Mouse (Mus musculus) thymus, adult 2 months (tissue): ENCODE data around the gene Apba1. TPM values are rescaled to one million over a fixed set of nuclear protein-coding genes. Genes with fewer than 3 reads are reported as not detected.

ENCODE experiments used
- DNase-seq: peaks from one replicate; pipeline ENCODE4 v3.0.0; 2021
- H3K27ac ChIP-seq: fragments of 200-500 bp; 2 replicates; pipeline ENCODE4 v1.5.1; 2012; ENCODE audit warnings: low read length, control low read depth; ENCODE audit not compliant: control insufficient read depth, insufficient read depth
- H3K27me3 ChIP-seq: fragments of 200-500 bp; 2 replicates; pipeline ENCODE4 v1.6.1; 2012; ENCODE audit warnings: mild to moderate bottlenecking, low read length, moderate library complexity, mixed read lengths; ENCODE audit not compliant: control insufficient read depth, insufficient read depth
- H3K36me3 ChIP-seq: fragments of 200-500 bp; 2 replicates; pipeline ENCODE4 v1.6.1; 2012; ENCODE audit warnings: mild to moderate bottlenecking, low read length, moderate library complexity; ENCODE audit not compliant: control insufficient read depth, insufficient read depth
- H3K4me1 ChIP-seq: fragments of 200-500 bp; replicated peaks from 2 replicates; pipeline ENCODE4 v1.6.1; 2012; ENCODE audit warnings: low read length; ENCODE audit not compliant: control insufficient read depth, insufficient read depth
- H3K4me3 ChIP-seq: fragments of 200-500 bp; 2 replicates; pipeline ENCODE4 v1.5.1; 2012; ENCODE audit warnings: mild to moderate bottlenecking, low read length, control low read depth, moderate library complexity; ENCODE audit not compliant: control insufficient read depth, insufficient read depth
- CTCF ChIP-seq: fragments of 200-500 bp; IDR thresholded peaks from 2 replicates; pipeline ENCODE4 v1.5.1; 2012; ENCODE audit warnings: mild to moderate bottlenecking, control low read depth, low read length, moderate library complexity, borderline replicate concordance; ENCODE audit not compliant: control insufficient read depth, poor library complexity, insufficient read depth; ENCODE audit errors: extremely low read depth
- POLR2A ChIP-seq: fragments of 200-500 bp; IDR thresholded peaks from 2 replicates; pipeline ENCODE4 v1.6.1; 2012; ENCODE audit warnings: mild to moderate bottlenecking, low read length, control low read depth, moderate library complexity; ENCODE audit not compliant: control insufficient read depth, poor library complexity, insufficient read depth; ENCODE audit errors: extremely low read depth
- WGBS: fragments of 180-500 bp; shearing (Covaris S2); methylation state at CpG from one replicate; pipeline ENCODE4 v1.1.7; 2018; 5-methylcytosine and 5-hydroxymethylcytosine counted together
- polyA plus RNA-seq: library from polyadenylated mRNA; depleted of rRNA; stranded (reverse); fragments of >200 nt; gene quantifications from 2 replicates; pipeline ENCODE4 v1.2.3, GENCODE M21; 2012

Gene Apba1
- polyA plus RNA-seq, 1 experiment, result 3.6 TPM

GRCm38 (mm10) chr19:23817196-23817595 lies 58.5 kb downstream of the Apba1 start:
- no peaks in the 10 kb centered on the region for H3K27me3 ChIP-seq

GRCm38 (mm10) chr19:23819882-23820281 lies 61.2 kb downstream of the Apba1 start:
- no peaks in the 10 kb centered on the region for H3K4me1 ChIP-seq

More at GRCm38 (mm10) chr19:23817196-23817595, 58.5 kb downstream of the Apba1 start:
- 76% methylated on average over 6 of the region's 6 CpGs for WGBS
- Histone ChIP-seq H3K4me3 (no peak overlapping the region), H3K27ac (no peak overlapping the region), H3K36me3 (no peaks in the 10 kb centered on the region), H3K4me1 (no peaks in the 10 kb centered on the region)
- TF ChIP-seq CTCF, result no peak
- TF ChIP-seq POLR2A, result no peak
- DNase-seq, result no peak

DNA sequence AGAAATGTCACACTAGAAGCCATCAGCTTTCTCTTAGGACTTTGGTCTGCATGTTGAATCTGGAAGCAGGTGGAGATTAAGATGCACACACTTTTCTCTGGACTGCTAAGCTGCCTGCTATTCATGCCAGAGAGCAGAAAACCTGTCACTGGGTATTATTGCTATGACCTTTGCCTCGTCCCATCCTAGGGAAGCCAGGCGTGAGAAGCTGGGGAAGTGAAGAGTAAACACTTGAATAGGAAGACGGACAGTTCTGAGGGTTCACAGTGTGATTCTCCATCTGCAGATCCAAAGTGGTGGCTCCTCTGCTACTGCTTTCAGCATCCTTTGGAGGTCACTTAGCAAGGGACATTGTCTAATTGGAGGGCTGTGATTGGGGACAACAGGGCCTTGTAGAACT lies 63.8 kb downstream of the Apba1 start:
- no peak overlapping the region for H3K4me3 ChIP-seq
- H3K36me3 ChIP-seq, result no peaks in the 10 kb centered on the region
- TF ChIP-seq POLR2A (no peak), CTCF (no peak)
- WGBS, result 85% methylated on average over 3 of the region's 3 CpGs
- DNase-seq, result no peak
- no peaks in the 10 kb centered on the region for H3K27me3 ChIP-seq
- no peak overlapping the region for H3K27ac ChIP-seq
- no peaks in the 10 kb centered on the region for H3K4me1 ChIP-seq

More at GRCm38 (mm10) chr19:23819882-23820281, 61.2 kb downstream of the Apba1 start:
- H3K27ac ChIP-seq, result no peak overlapping the region
- H3K27me3 ChIP-seq, result no peaks in the 10 kb centered on the region
- no peak overlapping the region for H3K4me3 ChIP-seq
- WGBS, result 88% methylated on average over 8 of the region's 8 CpGs
- H3K36me3 ChIP-seq, result no peaks in the 10 kb centered on the region
- DNase-seq, result no peak
- TF ChIP-seq CTCF (no peak), POLR2A (no peak)

GRCm38 (mm10) chr19:23823533-23823932 lies 64.8 kb downstream of the Apba1 start:
- no peak for DNase-seq
- H3K27me3 ChIP-seq, result no peaks in the 10 kb centered on the region
- H3K4me3 ChIP-seq, result no peak overlapping the region
- no peak overlapping the region for H3K27ac ChIP-seq
- no peaks in the 10 kb centered on the region for H3K4me1 ChIP-seq
- WGBS, result 89% methylated on average over 4 of the region's 4 CpGs
- TF ChIP-seq CTCF (no peak), POLR2A (no peak)
- no peaks in the 10 kb centered on the region for H3K36me3 ChIP-seq

- WGBS, result 87% methylated on average over 8 of the region's 8 CpGs
- DNase-seq, result no peak
- no peaks in the 10 kb centered on the region for H3K36me3 ChIP-seq
- H3K4me3 ChIP-seq, result no peak overlapping the region
- H3K27ac ChIP-seq, result no peak overlapping the region
- no peak for TF ChIP-seq CTCF
- no peak for TF ChIP-seq POLR2A
- H3K27me3 ChIP-seq, result no peaks in the 10 kb centered on the region
- H3K4me1 ChIP-seq, result no peaks in the 10 kb centered on the region
Observed at GRCm38 (mm10) chr19:23826251-23826650, 67.6 kb downstream of the Apba1 start.

GRCm38 (mm10) chr19:23830761-23831160 lies 72.1 kb downstream of the Apba1 start:
- TF ChIP-seq CTCF (no peak), POLR2A (no peak)
- 92% methylated on average over 7 of the region's 7 CpGs for WGBS
- Histone ChIP-seq H3K27ac (no peak overlapping the region), H3K4me1 (no peaks in the 10 kb centered on the region), H3K36me3 (no peaks in the 10 kb centered on the region), H3K27me3 (no peaks in the 10 kb centered on the region), H3K4me3 (no peak overlapping the region)
- DNase-seq, result no peak
